Mouse (Mus musculus): ENCODE results near the gene Jaml.

DNA sequence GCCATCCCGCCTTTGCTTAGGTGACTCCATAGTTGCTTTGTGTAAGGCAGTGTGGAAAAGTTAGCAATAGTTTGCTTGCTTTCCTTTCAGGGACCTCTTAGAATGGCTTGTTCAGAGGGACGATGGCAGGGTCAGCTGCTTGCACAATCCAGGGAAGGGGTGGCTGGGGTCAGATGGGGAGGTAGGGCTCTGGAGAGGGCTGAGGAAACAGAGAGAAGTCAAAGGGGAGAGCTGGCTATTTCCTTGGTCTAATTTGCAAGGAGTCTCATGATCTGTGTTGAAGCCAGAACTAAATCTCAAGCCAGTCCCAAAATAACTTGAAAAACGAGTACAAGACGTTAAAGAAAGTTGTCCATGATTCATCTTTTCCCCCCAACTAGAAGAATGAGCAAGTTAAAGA lies 13.7 kb downstream of the Jaml start:
- TF ChIP-seq HCFC1 (IDR thresholded peaks at IDR 0.05; ENCODE audit: borderline replicate concordance, insufficient read depth, low read length) (no peak), ZC3H11A (IDR thresholded peaks at IDR 0.05; ENCODE audit: borderline replicate concordance, low read depth, low read length) (no peak), CHD2 (IDR thresholded peaks at IDR 0.05; ENCODE audit: low read depth, low read length) (no peak), ZNF384 (IDR thresholded peaks at IDR 0.05; ENCODE audit: low read depth, low read length) (no peak)
